Mouse (Mus musculus): ENCODE results near the gene 1700012A03Rik.

1700012A03Rik gene

GRCm38 (mm10) chr6:32049951-32050345 is at the start of gene 1700012A03Rik:
TSS of gene 1700012A03Rik (plus strand) at chr6:32050246.
- in situ Hi-C loops (cut with MboI; ENCODE audit: unreplicated experiment in 2 of 2), result no loop called here

- in situ Hi-C loops (cut with MboI; ENCODE audit: unreplicated experiment in 2 of 2), result no loop called here
These were observed 45.8 kb upstream of the 1700012A03Rik start for GRCm38 (mm10) chr6:32004228-32004627.

GRCm38 (mm10) chr6:32005914-32006313 is 44.1 kb upstream of the 1700012A03Rik start:
- in situ Hi-C loops (cut with MboI; ENCODE audit: unreplicated experiment in 2 of 2), result no loop called here

- in situ Hi-C loops (cut with MboI; ENCODE audit: unreplicated experiment in 2 of 2), result no loop called here
These were observed 43.7 kb upstream of the 1700012A03Rik start for GRCm38 (mm10) chr6:32006382-32006781.

GRCm38 (mm10) chr6:32007336-32007735 is 42.7 kb upstream of the 1700012A03Rik start:
- in situ Hi-C loops (cut with MboI; ENCODE audit: unreplicated experiment in 2 of 2), result no loop called here

- in situ Hi-C loops (cut with MboI; ENCODE audit: unreplicated experiment in 2 of 2), result no loop called here
These were observed 33.2 kb upstream of the 1700012A03Rik start for GRCm38 (mm10) chr6:32016841-32017240.

GRCm38 (mm10) chr6:32017406-32018104 is 32.5 kb upstream of the 1700012A03Rik start:
- in situ Hi-C loops (cut with MboI; ENCODE audit: unreplicated experiment in 2 of 2), result no loop called here

- in situ Hi-C loops (cut with MboI; ENCODE audit: unreplicated experiment in 2 of 2), result no loop called here
These were observed 32.0 kb upstream of the 1700012A03Rik start for GRCm38 (mm10) chr6:32018105-32018446.

GRCm38 (mm10) chr6:32021853-32022536 is 28.1 kb upstream of the 1700012A03Rik start:
- in situ Hi-C loops (cut with MboI; ENCODE audit: unreplicated experiment in 2 of 2), result no loop called here

GRCm38 (mm10) chr6:32022537-32022869 is 27.5 kb upstream of the 1700012A03Rik start:
- in situ Hi-C loops (cut with MboI; ENCODE audit: unreplicated experiment in 2 of 2), result no loop called here

- in situ Hi-C loops (cut with MboI; ENCODE audit: unreplicated experiment in 2 of 2), result no loop called here
These were observed 21.6 kb upstream of the 1700012A03Rik start for GRCm38 (mm10) chr6:32028228-32029009.

GRCm38 (mm10) chr6:32034226-32034625 is 15.8 kb upstream of the 1700012A03Rik start:
- in situ Hi-C loops (cut with MboI; ENCODE audit: unreplicated experiment in 2 of 2), result no loop called here

GRCm38 (mm10) chr6:32045344-32045743 is 4.7 kb upstream of the 1700012A03Rik start:
- in situ Hi-C loops (cut with MboI; ENCODE audit: unreplicated experiment in 2 of 2), result no loop called here

GRCm38 (mm10) chr6:32049256-32049950 is 643 bp upstream of the 1700012A03Rik start:
- in situ Hi-C loops (cut with MboI; ENCODE audit: unreplicated experiment in 2 of 2), result no loop called here

GRCm38 (mm10) chr6:32052135-32052915 is 2.3 kb downstream of the 1700012A03Rik start:
- in situ Hi-C loops (cut with MboI; ENCODE audit: unreplicated experiment in 2 of 2), result no loop called here

- in situ Hi-C loops (cut with MboI; ENCODE audit: unreplicated experiment in 2 of 2), result no loop called here
These were observed 6.5 kb downstream of the 1700012A03Rik start for GRCm38 (mm10) chr6:32056525-32056924.

GRCm38 (mm10) chr6:32058571-32058970 is 8.5 kb downstream of the 1700012A03Rik start:
- in situ Hi-C loops (cut with MboI; ENCODE audit: unreplicated experiment in 2 of 2), result no loop called here

- in situ Hi-C loops (cut with MboI; ENCODE audit: unreplicated experiment in 2 of 2), result no loop called here
These were observed 10.6 kb downstream of the 1700012A03Rik start for GRCm38 (mm10) chr6:32060641-32061040.

- in situ Hi-C loops (cut with MboI; ENCODE audit: unreplicated experiment in 2 of 2), result no loop called here
These were observed 11.2 kb downstream of the 1700012A03Rik start for GRCm38 (mm10) chr6:32061266-32061665.
